ENCODE assay signal across 8 mouse cellular contexts in the genomic region with DNA sequence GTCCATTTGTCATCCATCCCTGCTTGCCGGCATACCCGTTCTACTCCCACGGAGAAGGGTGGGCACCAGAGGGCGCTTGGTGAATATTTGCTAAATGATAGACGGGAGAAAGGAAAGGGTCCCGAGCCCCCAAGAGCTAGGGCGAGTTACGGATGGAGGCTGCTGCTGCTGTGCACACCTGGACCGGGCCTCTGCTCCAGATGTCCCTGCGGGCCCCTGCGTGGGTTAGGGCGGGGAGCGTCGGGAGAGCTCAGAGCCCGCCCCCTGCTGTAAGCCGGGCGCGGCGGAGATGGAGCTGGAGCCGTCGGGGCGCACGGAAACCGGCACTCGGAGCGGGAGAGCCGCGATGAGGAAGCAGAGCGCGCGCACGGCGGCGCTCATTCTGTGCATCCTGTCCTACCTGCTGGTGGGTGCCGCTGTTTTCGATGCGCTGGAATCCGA. TPM values are rescaled to one million over a fixed set of nuclear protein-coding genes. Genes with fewer than 3 reads are reported as not detected.
DNase-seq lines count a peak whose midpoint lies in the region; ATAC-seq lines count a peak whose summit lies in the region.

Kcnk15 (plus strand) TSS at position 191 of the 441 bp plus-strand sequence.

- H3K27ac ChIP-seq in hindbrain, embryonic 10.5 days, result no peak within 1 kb of the TSS
- H3K27ac ChIP-seq in midbrain, embryonic 15.5 days, result no peak within 1 kb of the TSS

- H3K9ac ChIP-seq in midbrain, embryonic 15.5 days, result no peak within 1 kb of the TSS; the same call in 1 of the 2 replicates

- peaks cover 91% of the 10 kb centered on the region for H3K27me3 ChIP-seq in hindbrain, embryonic 10.5 days (ENCODE audit: insufficient read depth, poor library complexity, severe bottlenecking)
- H3K27me3 ChIP-seq in midbrain, embryonic 15.5 days (replicated peaks), result peaks cover 78% of the 10 kb centered on the region

- no peaks in the 10 kb centered on the region for H3K9me3 ChIP-seq in hindbrain, embryonic 10.5 days
- H3K9me3 ChIP-seq in midbrain, embryonic 15.5 days, result no peaks in the 10 kb centered on the region

- WGBS in hindbrain, embryonic 10.5 days, result 1% methylated on average over 38 of the region's 38 CpGs
- 1% methylated on average over 38 of the region's 38 CpGs for WGBS in midbrain, embryonic 15.5 days

- H3K4me2 ChIP-seq in midbrain, embryonic 15.5 days, result peak within 1 kb of the TSS; percentile 39

- H3K4me1 ChIP-seq in hindbrain, embryonic 10.5 days (replicated peaks), result peaks cover 13% of the 10 kb centered on the region; the same call in 1 of the 2 replicates
- peaks cover 11% of the 10 kb centered on the region; the same call in 1 of the 2 replicates for H3K4me1 ChIP-seq in midbrain, embryonic 15.5 days

- DNase-seq in layer of hippocampus, postnatal 10 days (ENCODE audit: low spot score in 2 of 2), result peak; percentile 43 to 53
- DNase-seq in layer of hippocampus, adult 8-10 months (ENCODE audit: low spot score in 2 of 2), result no peak
- peak; percentile 24 for DNase-seq in embryo, embryonic 9.5 days (ENCODE audit: extremely low spot score)
- peak; percentile 32 for DNase-seq in hindbrain, embryonic 10.5 days (ENCODE audit: low spot score)
- no peak for DNase-seq in spleen, adult 18-20 months
- DNase-seq in gastrocnemius, adult 18-20 months (ENCODE audit: low spot score), result no peak

- no peaks in the 10 kb centered on the region for H3K36me3 ChIP-seq in hindbrain, embryonic 10.5 days
- H3K36me3 ChIP-seq in midbrain, embryonic 15.5 days (replicated peaks), result no peaks in the 10 kb centered on the region

- peak within 1 kb of the TSS; percentile 30 for H3K4me3 ChIP-seq in hindbrain, embryonic 10.5 days
- H3K4me3 ChIP-seq in midbrain, embryonic 15.5 days, result peak within 1 kb of the TSS; percentile 28

- ATAC-seq in midbrain, embryonic 15.5 days (replicated peaks), result no peak
- no peak for ATAC-seq in erythroblast, adult 5-6 weeks (replicated peaks; ENCODE audit: low FRiP score, poor library complexity, severe bottlenecking)

RNA-seq across cellular contexts. Expression of gene Kcnk15, which starts in this region (rescaled TPM):
- not detected for total RNA-seq in layer of hippocampus, postnatal 10 days (2021)
- total RNA-seq in layer of hippocampus, adult 8-10 months (2022), result not detected
- polyA plus RNA-seq in hindbrain, embryonic 10.5 days (2016; fragmentation: Nextera tagmentation; extraction: Ambion mirVana), result not detected in 2 replicates
- polyA plus RNA-seq in midbrain, embryonic 15.5 days (2015; fragmentation: Nextera tagmentation; extraction: Ambion mirVana), result 0.22 TPM in 1 of 2 replicates, not detected in the other
- total RNA-seq in erythroblast, adult 5-6 weeks (2015; ENCODE audit: low replicate concordance), result not detected in 2 replicates
- total RNA-seq in erythroblast, adult 5-6 weeks (2017; ENCODE audit: low replicate concordance), result not detected in 2 replicates
- total RNA-seq in gastrocnemius, adult 18-20 months (2021), result not detected

Comparison
In these comparisons a context has a peak if more than half of its experiments do, and no peak if none do; other contexts are left out.
1. Peak in DNase-seq in layer of hippocampus, postnatal 10 days; RNA of the gene not detected or under 1 TPM.
2. Peak in DNase-seq and H3K4me3 ChIP-seq in hindbrain, embryonic 10.5 days; RNA of the gene not detected or under 1 TPM.